Mouse (Mus musculus) testis, adult 2 months (tissue): Measurements from ENCODE around the gene Alg9. TPM values are rescaled to one million over a fixed set of nuclear protein-coding genes. Genes with fewer than 3 reads are reported as not detected.

Experiments used
- H3K27ac ChIP-seq: fragments of 200-500 bp; 2 replicates; pipeline ENCODE4 v1.5.1; 2012; ENCODE audit warnings: low read depth, low read length; ENCODE audit not compliant: control insufficient read depth, insufficient read depth
- H3K27me3 ChIP-seq: fragments of 200-500 bp; 2 replicates; pipeline ENCODE4 v1.6.1; 2012; ENCODE audit warnings: mild to moderate bottlenecking, low read length, moderate library complexity; ENCODE audit not compliant: control insufficient read depth, insufficient read depth
- H3K36me3 ChIP-seq: fragments of 200-500 bp; 2 replicates; pipeline ENCODE4 v1.6.1; 2012; ENCODE audit warnings: mild to moderate bottlenecking, low read length; ENCODE audit not compliant: control insufficient read depth, insufficient read depth
- H3K4me1 ChIP-seq: fragments of 200-500 bp; 2 replicates; pipeline ENCODE4 v1.6.1; 2012; ENCODE audit warnings: low read length; ENCODE audit not compliant: control insufficient read depth, insufficient read depth
- H3K4me3 ChIP-seq: fragments of 200-500 bp; 2 replicates; pipeline ENCODE4 v1.5.1; 2012; ENCODE audit warnings: low read depth, mild to moderate bottlenecking, low read length, moderate library complexity, mixed read lengths; ENCODE audit not compliant: control insufficient read depth
- CTCF ChIP-seq: fragments of 200-500 bp; IDR thresholded peaks from 2 replicates; pipeline ENCODE4 v1.5.1; 2012; ENCODE audit warnings: low read depth, mild to moderate bottlenecking, inconsistent platforms, low read length, moderate library complexity; ENCODE audit not compliant: control insufficient read depth, insufficient read depth, insufficient replicate concordance
- POLR2A ChIP-seq: fragments of 200-500 bp; IDR thresholded peaks from 2 replicates; pipeline ENCODE4 v1.6.1; 2012; ENCODE audit warnings: low read depth, mild to moderate bottlenecking, inconsistent platforms, low read length, moderate library complexity; ENCODE audit not compliant: control insufficient read depth
- polyA plus RNA-seq: library from polyadenylated mRNA; depleted of rRNA; stranded (reverse); fragments of >200 nt; gene quantifications from 2 replicates; pipeline ENCODE4 v1.2.3, GENCODE M21; 2012

Gene Alg9
- polyA plus RNA-seq, 1 experiment, result 40.0 TPM

DNA sequence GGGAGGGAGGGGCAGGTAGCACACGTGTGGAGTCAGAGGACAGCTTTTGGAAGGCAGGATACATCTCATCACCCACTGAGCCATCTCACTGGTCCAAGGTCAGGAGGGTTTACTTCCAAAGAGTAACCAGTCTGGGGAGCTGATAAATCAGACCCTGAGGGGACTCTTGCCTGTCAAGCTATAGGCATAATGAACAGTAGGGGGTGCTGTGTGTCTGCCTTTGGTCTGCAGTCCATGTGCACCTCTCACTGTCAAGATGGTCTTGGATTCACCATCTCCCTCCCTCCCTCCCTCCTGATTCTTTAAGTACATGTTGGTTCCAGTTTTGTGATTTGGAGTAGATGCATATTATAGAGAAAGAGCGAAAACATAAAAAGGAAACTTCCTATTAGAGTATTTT lies 26.2 kb downstream of the Alg9 start:
- peak; percentile 10; the same call in 1 of the 2 replicates for TF ChIP-seq CTCF
- TF ChIP-seq POLR2A, result no peak
- Histone ChIP-seq H3K27me3 (no peaks in the 10 kb centered on the region), H3K4me3 (no peak overlapping the region), H3K4me1 (no peaks in the 10 kb centered on the region), H3K27ac (no peak overlapping the region), H3K36me3 (peaks cover 3% of the 10 kb centered on the region)

DNA sequence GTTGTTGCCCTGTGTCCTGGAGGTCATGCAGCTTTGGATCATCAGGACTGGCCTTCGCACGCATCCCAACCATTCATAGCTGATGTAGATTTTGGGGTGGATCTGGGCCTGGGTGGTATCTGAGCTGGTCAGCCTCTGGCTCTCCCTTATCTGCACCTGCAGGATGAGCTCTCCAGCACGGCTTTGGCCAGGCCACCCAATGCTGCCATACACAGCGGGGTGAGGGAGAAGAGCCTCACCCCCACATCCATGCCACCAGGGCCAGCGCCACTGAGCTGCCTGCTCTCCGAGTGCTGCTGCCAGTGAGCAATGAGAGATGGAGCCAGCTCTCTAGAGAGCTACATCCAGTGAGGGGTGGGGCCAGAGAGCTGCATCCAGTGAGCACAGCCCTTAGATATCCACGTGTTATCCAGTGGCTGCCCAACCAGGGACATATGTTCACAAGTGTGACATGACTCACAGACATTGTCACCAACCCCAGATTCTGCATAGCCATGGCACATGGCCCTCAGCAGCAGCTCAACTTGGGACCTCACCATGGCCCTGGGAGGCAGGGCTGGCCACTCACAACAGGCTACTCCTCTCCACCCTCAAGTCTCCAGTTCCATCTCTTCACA lies 28.3 kb downstream of the Alg9 start:
- peaks cover 3% of the 10 kb centered on the region for H3K36me3 ChIP-seq

DNA sequence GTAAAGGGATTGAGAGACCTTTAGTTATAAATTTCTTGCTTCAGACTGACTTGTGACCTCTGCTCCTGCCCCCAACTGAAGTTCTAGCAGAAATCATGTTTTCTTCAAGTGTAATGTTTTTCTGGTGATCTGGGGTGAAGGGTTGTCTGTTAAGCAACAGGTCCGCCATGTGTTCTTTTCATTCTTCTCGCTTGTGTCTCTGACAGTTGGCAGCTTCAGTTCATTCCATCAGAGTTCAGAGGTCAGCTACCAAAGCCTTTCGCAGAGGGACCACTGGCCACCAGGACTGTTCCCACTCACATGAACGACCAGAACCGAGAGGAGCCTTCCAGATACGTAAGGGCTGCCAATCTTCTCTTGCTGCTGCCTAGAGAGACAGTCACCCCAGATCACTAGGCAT lies 33.7 kb downstream of the Alg9 start:
- H3K4me3 ChIP-seq, result no peak overlapping the region
- H3K27me3 ChIP-seq, result no peaks in the 10 kb centered on the region
- TF ChIP-seq POLR2A (no peak), CTCF (no peak)
- H3K27ac ChIP-seq, result no peak overlapping the region
- no peaks in the 10 kb centered on the region for H3K4me1 ChIP-seq
- H3K36me3 ChIP-seq, result peaks cover 3% of the 10 kb centered on the region

More for the DNA sequence above, 28.3 kb downstream of the Alg9 start:
- Histone ChIP-seq H3K4me3 (no peak overlapping the region), H3K4me1 (no peaks in the 10 kb centered on the region), H3K27me3 (no peaks in the 10 kb centered on the region), H3K27ac (no peak overlapping the region)
- no peak for TF ChIP-seq POLR2A
- no peak for TF ChIP-seq CTCF

DNA sequence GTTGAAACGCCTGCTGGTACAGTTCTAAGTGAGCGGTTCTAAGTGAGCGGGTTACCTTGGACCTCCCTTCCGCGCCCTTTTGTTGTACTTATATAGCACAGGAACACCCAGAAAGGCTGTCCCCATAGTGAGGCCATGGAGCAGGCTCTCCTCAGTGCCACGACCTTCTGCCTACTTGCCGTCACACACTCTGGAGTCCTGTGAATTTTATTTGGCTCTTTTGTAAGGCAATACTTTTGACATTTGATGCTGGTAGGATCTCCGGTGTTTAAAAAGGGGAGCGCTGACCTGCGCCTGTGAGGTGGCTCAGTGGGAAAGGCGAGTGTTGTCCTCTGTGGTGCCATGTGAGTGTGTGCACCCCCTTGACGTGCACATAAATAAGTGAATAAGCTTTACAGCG lies 34.3 kb downstream of the Alg9 start:
- H3K4me1 ChIP-seq, result no peaks in the 10 kb centered on the region
- no peak overlapping the region for H3K4me3 ChIP-seq
- H3K36me3 ChIP-seq, result peaks cover 3% of the 10 kb centered on the region
- TF ChIP-seq CTCF, result no peak
- TF ChIP-seq POLR2A, result no peak
- no peaks in the 10 kb centered on the region for H3K27me3 ChIP-seq
- no peak overlapping the region for H3K27ac ChIP-seq

DNA sequence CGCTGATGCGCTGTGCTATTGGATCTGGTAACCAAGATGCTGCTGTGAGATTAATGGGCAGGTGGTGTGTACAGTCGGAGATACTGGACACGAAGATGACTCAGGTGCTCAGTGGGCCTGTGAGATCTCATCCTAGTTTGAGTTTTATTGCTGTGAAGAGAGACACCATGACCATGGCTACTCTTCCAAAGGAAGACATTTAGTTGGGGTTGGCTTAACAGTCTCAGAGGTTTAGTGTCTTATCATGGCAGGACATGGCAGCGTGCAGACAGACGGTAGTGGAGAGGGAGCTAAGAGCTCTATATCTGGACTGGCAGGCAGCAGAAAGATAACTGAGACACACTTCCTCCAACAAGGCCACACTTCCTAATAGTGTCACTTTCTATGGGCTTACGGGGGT lies 36.4 kb downstream of the Alg9 start:
- no peak for TF ChIP-seq CTCF
- TF ChIP-seq POLR2A, result no peak
- H3K4me1 ChIP-seq, result no peaks in the 10 kb centered on the region
- H3K36me3 ChIP-seq, result no peaks in the 10 kb centered on the region
- no peak overlapping the region for H3K4me3 ChIP-seq
- H3K27me3 ChIP-seq, result no peaks in the 10 kb centered on the region
- no peak overlapping the region for H3K27ac ChIP-seq

DNA sequence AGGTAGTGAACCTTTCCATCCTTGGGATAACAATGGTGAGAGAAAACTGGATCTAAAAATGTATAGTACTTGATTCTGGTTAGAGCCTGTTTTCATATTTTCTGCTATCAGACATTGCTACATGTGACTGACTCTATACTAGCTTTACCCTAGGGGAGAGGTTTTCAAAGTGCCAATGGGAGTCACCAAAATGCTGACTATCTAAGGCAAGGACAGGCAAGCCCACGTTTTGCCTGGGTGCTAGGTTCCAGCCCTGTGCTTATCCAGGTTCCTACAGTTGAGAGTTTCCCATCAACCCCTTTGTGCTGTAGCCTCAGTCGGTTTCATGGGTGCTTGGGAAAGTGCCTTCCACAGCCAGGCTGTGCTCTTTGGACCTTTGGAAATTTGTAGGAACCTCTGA lies 36.9 kb downstream of the Alg9 start:
- no peaks in the 10 kb centered on the region for H3K4me1 ChIP-seq
- no peak overlapping the region for H3K27ac ChIP-seq
- no peaks in the 10 kb centered on the region for H3K27me3 ChIP-seq
- no peaks in the 10 kb centered on the region for H3K36me3 ChIP-seq
- H3K4me3 ChIP-seq, result no peak overlapping the region
- TF ChIP-seq POLR2A, result no peak
- no peak for TF ChIP-seq CTCF

DNA sequence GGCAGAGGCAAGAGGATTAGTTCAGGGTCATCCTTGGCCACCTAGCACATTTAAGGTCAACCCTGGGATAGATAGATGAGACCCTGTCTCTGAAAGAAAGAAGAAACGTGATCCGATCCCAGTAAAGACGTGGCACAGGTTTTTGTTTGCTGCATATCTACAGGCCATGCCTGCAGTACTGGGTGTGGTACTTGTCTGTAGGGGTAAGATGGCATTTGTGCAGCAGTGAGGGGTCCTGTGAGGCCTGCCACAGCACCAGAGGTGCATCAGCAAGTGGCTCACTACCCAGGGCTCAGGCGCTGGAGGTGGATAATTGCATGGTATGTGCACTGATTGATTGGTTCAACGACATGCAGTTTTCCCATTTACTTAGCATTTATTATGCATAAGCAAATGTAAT lies 39.0 kb downstream of the Alg9 start:
- Histone ChIP-seq H3K27me3 (no peaks in the 10 kb centered on the region), H3K36me3 (no peaks in the 10 kb centered on the region), H3K4me1 (no peaks in the 10 kb centered on the region), H3K4me3 (no peak overlapping the region), H3K27ac (no peak overlapping the region)
- TF ChIP-seq CTCF, result no peak
- no peak for TF ChIP-seq POLR2A

DNA sequence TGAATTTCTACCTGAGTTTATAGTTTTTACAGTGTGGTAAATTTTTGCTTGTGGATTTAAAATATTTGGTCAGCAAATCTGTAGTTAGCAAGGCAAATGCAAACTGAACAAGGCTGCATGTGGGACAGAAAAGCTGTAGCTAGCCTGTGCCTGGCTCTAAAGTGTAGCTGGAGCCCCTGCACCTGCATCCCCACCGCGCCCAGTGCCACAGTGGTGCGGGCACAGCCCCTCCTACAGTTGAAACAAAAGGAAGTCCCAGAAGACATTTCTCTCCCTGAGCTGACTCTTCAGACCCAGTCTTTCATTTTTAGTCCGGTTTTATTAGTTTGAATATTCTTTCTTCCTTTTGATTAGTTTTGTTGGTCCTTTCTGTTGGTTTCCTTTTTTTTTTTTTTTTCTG lies 40.8 kb downstream of the Alg9 start:
- Histone ChIP-seq H3K4me3 (no peak overlapping the region), H3K4me1 (no peaks in the 10 kb centered on the region), H3K27me3 (no peaks in the 10 kb centered on the region), H3K36me3 (no peaks in the 10 kb centered on the region), H3K27ac (no peak overlapping the region)
- TF ChIP-seq CTCF (no peak), POLR2A (no peak)

DNA sequence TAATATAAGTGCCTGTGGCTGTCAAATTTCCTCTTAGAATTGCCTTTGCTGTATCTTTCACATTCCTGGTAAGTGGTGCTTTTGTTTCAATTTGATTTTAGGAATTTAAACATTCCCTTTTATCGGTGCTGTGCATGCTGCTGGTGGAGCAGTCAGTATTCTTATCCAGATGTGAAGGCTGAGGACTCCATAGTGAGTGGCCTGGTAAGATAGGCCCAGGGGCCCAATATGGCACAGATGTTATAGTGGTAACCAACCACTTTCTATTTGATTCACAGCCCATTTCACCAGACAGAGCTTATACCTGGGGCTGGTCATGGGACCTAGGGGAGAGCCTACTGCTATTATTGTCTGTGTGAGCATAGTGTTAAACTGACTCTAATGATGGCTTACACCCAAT lies 41.7 kb downstream of the Alg9 start:
- Histone ChIP-seq H3K4me1 (no peaks in the 10 kb centered on the region), H3K27me3 (no peaks in the 10 kb centered on the region), H3K36me3 (no peaks in the 10 kb centered on the region), H3K4me3 (no peak overlapping the region), H3K27ac (no peak overlapping the region)
- no peak for TF ChIP-seq CTCF
- no peak for TF ChIP-seq POLR2A
